Mouse (Mus musculus): ENCODE data around the gene Cdh15.

Gene Cdh15

GRCm38 (mm10) chr8:122847829-122848561 is at the start of gene Cdh15:
Gene Cdh15 (plus strand): TSS chr8:122847966.
- DNase-seq (ENCODE audit: low read depth, low spot score), result peak; percentile 81

- DNase-seq (ENCODE audit: low read depth, low spot score), result no peak
These were observed 43.6 kb upstream of the Cdh15 start for GRCm38 (mm10) chr8:122803906-122804761.

DNA sequence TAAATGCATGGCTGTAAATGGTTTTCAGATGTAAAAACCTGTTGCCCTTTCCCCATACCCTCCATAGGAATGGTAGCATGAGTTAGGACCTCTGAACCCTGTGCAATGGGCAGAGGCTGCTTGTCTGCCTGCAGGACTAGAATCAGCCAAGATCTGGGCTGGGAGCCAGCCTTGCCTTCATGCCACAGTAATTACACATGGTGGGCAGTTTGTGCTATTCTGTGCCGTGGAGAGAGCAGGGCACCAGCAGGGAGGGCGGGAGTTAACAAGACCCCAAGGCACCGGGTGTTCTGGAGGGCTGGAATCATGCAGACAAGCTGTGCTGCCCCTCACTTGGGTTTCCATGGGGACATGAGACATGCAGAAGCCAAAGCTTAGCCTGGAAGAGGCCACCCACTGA is 42.4 kb upstream of the Cdh15 start:
- no peak for DNase-seq (ENCODE audit: low read depth, low spot score)

DNA sequence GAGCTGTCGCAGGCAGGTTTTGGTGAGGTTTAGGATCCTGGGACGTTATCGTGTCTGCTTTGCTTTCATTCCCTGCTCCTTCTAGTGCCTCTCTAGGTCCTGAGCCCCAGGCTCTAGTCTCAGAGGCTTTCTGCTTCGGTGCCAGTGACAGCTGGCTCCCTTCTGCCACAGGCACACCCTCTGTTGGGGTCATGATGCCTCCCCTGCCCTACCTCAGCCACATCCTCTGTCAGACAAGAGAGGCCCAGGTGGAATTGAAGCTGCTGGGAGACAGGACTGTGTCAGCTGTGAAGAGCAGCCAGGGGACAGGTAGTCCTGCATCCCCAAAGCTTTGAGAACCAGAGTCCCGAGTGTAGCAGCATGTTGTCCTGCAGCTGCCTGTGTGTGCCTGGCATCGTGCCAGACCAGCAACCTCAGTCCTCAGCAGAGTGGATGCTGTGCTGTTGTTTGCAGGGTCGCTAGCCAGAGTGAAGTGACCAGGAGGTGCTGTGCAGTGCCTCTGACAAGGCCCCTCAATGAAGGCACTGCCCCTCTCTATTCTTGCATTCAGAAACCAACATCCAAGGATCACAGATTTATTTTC is 40.7 kb upstream of the Cdh15 start:
- no peak for DNase-seq (ENCODE audit: low read depth, low spot score)

DNA sequence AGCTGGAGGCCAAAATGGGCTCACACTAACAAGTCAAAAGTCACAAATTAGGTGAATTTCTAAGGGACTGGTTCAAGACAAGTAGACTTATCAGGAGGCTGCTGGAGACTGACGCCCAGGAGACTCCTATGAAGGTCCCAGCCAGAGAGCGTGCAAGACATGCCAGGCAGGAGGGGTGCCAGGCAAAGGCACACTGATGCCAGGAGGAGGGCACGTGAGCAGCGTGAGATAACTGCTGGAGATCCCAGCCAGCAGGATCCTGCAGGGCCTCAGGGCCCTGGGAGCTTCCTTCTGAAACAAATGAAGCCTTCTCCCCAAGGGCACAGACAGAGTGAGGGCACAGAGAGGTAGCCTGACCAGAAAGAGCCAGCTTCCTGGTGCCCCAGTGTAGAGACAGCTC is 39.9 kb upstream of the Cdh15 start:
- DNase-seq (ENCODE audit: low read depth, low spot score), result no peak

- DNase-seq (ENCODE audit: low read depth, low spot score), result no peak
These were observed 37.4 kb upstream of the Cdh15 start for GRCm38 (mm10) chr8:122810376-122810775.

DNA sequence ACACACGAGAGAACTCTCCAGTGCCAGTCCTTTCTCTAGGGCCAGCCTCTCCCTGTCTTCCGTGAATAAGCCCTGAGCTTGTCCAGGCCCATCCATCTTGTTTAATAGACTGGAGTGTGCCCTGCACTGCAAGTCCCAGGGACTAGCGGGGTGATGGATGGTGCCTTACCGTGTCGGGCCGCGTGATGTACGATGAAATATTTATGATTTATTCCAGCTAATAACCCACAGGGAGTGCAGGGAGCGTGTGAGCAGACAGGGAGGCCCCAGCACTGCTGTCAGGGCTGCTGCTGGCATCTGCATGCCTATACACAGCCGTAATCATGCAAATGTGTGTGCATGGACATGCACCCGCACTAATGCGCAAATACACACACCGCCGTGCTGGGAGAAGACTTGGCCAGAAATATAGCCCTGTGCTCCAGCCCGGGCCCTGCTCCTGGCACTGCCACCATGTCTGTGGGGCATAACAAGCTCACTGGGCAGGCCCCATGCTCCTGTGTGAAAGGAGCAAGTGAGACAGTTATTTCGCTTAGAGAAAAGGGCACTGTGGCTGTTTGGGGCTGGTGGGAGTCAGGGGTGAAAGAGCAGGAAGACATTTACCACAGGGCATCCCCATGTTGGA is 35.8 kb upstream of the Cdh15 start:
- DNase-seq (ENCODE audit: low read depth, low spot score), result no peak

- no peak for DNase-seq (ENCODE audit: low read depth, low spot score)
These were observed 35.0 kb upstream of the Cdh15 start for GRCm38 (mm10) chr8:122812610-122813250.

- no peak for DNase-seq (ENCODE audit: low read depth, low spot score)
These were observed 33.2 kb upstream of the Cdh15 start for GRCm38 (mm10) chr8:122814608-122815007.

DNA sequence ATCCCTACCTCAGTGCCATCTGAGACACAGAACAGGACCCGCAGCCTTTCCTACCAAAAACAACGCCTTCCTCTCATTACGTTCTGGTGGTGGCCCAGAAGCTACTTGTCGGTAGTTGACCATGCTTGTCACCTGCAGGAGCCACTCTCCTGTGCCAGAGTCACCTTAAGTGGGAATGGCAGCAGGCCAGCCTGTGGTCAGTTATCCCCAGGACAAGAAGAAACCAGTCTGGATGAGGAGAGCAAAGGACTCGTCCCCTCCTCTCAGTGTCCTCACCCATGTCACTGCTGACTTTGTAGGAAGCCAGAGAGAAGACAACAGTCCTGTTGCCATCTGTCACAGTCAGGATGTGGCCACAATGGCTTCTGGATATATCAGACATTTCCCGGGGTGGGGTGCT is 30.8 kb upstream of the Cdh15 start:
- DNase-seq (ENCODE audit: low read depth, low spot score), result no peak

GRCm38 (mm10) chr8:122817724-122818496 is 29.9 kb upstream of the Cdh15 start:
- no peak for DNase-seq (ENCODE audit: low read depth, low spot score)

- DNase-seq (ENCODE audit: low read depth, low spot score), result no peak
These were observed 28.0 kb upstream of the Cdh15 start for GRCm38 (mm10) chr8:122819776-122820175.

GRCm38 (mm10) chr8:122824571-122824970 is 23.2 kb upstream of the Cdh15 start:
- DNase-seq (ENCODE audit: low read depth, low spot score), result no peak

- peak; percentile 37 for DNase-seq (ENCODE audit: low read depth, low spot score)
These were observed 22.8 kb upstream of the Cdh15 start for GRCm38 (mm10) chr8:122824986-122825385.

DNA sequence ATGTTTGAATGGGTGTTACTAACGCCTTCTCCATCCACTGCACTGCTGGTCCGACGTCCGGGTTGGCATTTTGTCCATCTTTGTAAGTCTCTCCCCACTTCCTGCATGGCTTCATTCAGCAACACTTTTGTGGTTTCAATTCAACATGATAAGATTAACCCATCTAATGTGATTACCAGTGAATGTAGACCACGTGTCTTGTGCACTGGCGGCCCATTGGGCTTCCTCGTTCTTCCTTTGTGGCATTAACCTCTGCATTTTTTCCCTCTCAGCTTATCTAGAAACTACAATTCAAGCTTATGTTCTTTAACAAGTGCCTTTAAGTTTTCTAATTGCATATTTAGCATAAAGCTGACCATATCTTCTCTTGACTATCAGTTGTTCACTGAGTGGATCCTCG is 22.4 kb upstream of the Cdh15 start:
- no peak for DNase-seq (ENCODE audit: low read depth, low spot score)

GRCm38 (mm10) chr8:122829396-122829795 is 18.4 kb upstream of the Cdh15 start:
- DNase-seq (ENCODE audit: low read depth, low spot score), result no peak

DNA sequence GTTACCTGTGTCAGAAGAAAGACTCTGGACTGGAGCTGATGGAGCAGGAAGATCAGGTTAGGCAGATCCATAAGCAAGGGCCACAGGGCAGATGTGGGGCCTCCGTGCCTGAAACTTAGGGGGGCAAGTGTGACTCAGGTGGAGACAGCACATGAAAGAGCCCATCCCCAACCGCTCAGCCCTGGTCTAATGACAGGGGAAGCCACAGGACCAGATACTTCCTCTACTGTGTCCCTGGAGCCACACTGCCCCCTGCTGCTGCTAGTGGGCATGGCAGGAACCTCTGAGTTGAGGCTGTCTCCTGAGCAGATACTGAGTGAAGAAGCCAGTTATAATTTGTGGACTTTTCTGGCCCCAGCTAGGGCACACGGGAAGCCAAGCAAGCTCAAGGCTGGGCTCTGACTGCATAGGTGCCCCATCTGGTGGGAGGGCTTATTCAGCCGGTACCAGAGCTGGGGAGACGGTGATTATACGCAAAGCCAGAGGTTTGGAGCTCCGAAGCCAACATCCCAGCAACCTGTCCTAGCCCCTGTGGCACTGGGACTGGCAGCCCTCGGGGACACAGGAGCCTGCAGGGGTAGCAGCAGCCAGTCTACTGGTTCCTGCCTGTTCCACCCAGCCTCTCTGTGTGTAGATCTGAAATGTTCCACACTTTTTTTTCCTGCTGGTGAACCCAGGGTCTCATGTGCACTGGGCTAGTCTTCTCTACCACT is 17.3 kb upstream of the Cdh15 start:
- peak; percentile 74 for DNase-seq (ENCODE audit: low read depth, low spot score)

DNA sequence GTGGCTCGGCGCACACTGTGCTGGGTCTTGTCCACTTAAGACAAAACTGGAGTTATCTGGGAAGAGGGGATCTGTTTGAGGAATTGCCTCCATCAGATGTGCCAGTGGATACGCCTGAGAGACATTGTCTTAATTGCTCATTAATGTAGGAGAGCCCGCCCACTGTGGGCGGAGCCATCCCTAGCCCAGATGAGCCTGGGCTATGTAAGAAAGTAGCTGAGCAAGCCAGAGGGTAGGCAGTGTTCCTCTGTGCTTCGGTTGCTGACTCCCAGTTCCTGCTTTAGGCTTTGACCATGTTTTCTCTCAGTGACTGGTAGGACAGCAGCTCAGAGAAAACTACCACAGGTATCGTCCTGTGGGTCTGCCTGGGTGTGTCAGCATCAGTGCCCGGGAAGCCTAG is 13.3 kb upstream of the Cdh15 start:
- DNase-seq (ENCODE audit: low read depth, low spot score), result no peak

GRCm38 (mm10) chr8:122834971-122835370 is 12.8 kb upstream of the Cdh15 start:
- DNase-seq (ENCODE audit: low read depth, low spot score), result peak; percentile 67

DNA sequence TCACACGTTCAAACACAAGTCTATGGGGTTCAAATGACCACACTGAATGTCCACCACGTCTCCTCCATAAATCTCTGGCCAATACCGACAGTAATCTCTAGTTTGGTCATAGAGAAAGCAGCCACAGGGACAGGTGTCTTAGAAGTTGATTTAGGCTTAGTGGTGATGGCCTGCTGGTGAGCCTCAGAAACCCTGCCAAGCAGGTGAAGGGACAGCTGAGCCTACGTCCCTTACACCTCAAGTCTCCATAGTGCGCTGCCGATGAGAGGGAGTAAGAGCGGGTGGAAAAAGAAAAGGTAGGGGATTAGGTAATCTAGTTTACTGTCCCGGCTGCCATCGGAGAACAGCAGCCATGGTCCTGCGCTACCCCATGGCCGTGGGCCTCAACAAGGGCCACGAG is 11.6 kb upstream of the Cdh15 start:
- no peak for DNase-seq (ENCODE audit: low read depth, low spot score)

Data from skeletal muscle tissue, adult 2 months (tissue).